Mouse (Mus musculus) limb, embryonic 11.5 days (tissue): ENCODE data around the gene Sema3c. TPM values are rescaled to one million over a fixed set of nuclear protein-coding genes. Genes with fewer than 3 reads are reported as not detected.
"Not testable (repeated sequence)": the region's sequence is repeated elsewhere in the genome, so short reads cannot be mapped to it uniquely, and the experiment has no call there.

ENCODE experiments used
- ATAC-seq: fragments of 200-750 bp; cut with Nextera tagmentation; 2 replicates; pipeline ENCODE4 v1.8.0; 2017; ENCODE audit warnings: low read depth; ENCODE audit not compliant: insufficient number of reproducible peaks, low FRiP score, low TSS enrichment
- DNase-seq: peaks from one replicate; pipeline ENCODE4 v3.0.0-alpha.2; 2015; ENCODE audit warnings: low spot score
- H3K27ac ChIP-seq: fragments of 300-500 bp; sonication (generic); replicated peaks from 2 replicates; pipeline ENCODE4 v1.5.1; 2014; ENCODE audit warnings: low read depth, mild to moderate bottlenecking, low read length
- H3K27me3 ChIP-seq: fragments of 300-500 bp; sonication (generic); 2 replicates; pipeline ENCODE4 v1.6.1; 2014; ENCODE audit warnings: mild to moderate bottlenecking, low read length, mixed read lengths; ENCODE audit not compliant: control insufficient read depth, insufficient read depth
- H3K36me3 ChIP-seq: fragments of 300-500 bp; sonication (generic); 2 replicates; pipeline ENCODE4 v1.6.1; 2014; ENCODE audit warnings: mild to moderate bottlenecking, low read length, moderate library complexity, mixed read lengths; ENCODE audit not compliant: control insufficient read depth, insufficient read depth
- H3K4me1 ChIP-seq: fragments of 300-500 bp; sonication (generic); 2 replicates; pipeline ENCODE4 v1.6.1; 2014; ENCODE audit warnings: low read length, mixed read lengths; ENCODE audit not compliant: control insufficient read depth, insufficient read depth
- H3K4me2 ChIP-seq: fragments of 300-500 bp; sonication (generic); 2 replicates; pipeline ENCODE4 v1.6.1; 2014; ENCODE audit warnings: low read depth, mild to moderate bottlenecking, moderate library complexity; ENCODE audit not compliant: severe bottlenecking
- H3K4me3 ChIP-seq: fragments of 300-500 bp; sonication (generic); 2 replicates; pipeline ENCODE4 v1.5.1; 2014; ENCODE audit warnings: low read depth, low read length
- H3K9ac ChIP-seq: fragments of 300-500 bp; sonication (generic); 2 replicates; pipeline ENCODE4 v1.6.1; 2014; ENCODE audit warnings: mild to moderate bottlenecking, low read length
- H3K9me3 ChIP-seq: fragments of 300-500 bp; sonication (generic); 2 replicates; pipeline ENCODE4 v1.6.1; 2016; ENCODE audit warnings: low read length; ENCODE audit not compliant: control insufficient read depth
- WGBS: fragments of 180-500 bp; shearing (Covaris S2); extraction: QIAGEN DNeasy Blood & Tissue Kit; methylation state at CpG from one replicate; pipeline ENCODE4 v1.1.7; 2014; 5-methylcytosine and 5-hydroxymethylcytosine counted together
- polyA plus RNA-seq: library from polyadenylated mRNA; unstranded; fragments of >200 nt; fragmentation: Nextera tagmentation; extraction: Ambion mirVana; gene quantifications from 2 replicates; pipeline ENCODE4 v1.2.1, GENCODE M21; 2014

Gene Sema3c
- polyA plus RNA-seq, result 15.8 and 16.8 TPM in 2 replicates

- Histone ChIP-seq H3K27me3 (no peaks in the 10 kb centered on the region), H3K9ac (peak within 1 kb of the TSS; percentile 70), H3K4me2 (peak within 1 kb of the TSS; percentile 69), H3K9me3 (no peaks in the 10 kb centered on the region), H3K4me3 (peak within 1 kb of the TSS; percentile 30), H3K4me1 (no peaks in the 10 kb centered on the region), H3K36me3 (no peaks in the 10 kb centered on the region), H3K27ac (peak within 1 kb of the TSS; percentile 10; the same call in 1 of the 2 replicates)
- DNase-seq (peak; percentile 49), ATAC-seq (peak; percentile 36; the same call in 1 of the 2 replicates)
- WGBS, result under 1% methylated on average over 16 of the region's 16 CpGs
These were observed at the start of gene Sema3c for GRCm38 (mm10) chr5:17573694-17574380. Gene Sema3c, plus strand, starts transcription at chr5:17574281.

- H3K9ac ChIP-seq, H3K27ac ChIP-seq, H3K4me2 ChIP-seq, H3K4me1 ChIP-seq, DNase-seq, ATAC-seq, H3K36me3 ChIP-seq, H3K9me3 ChIP-seq, H3K27me3 ChIP-seq, H3K4me3 ChIP-seq: not testable (repeated sequence)
- 97% methylated on average over 2 of the region's 2 CpGs for WGBS
These were observed 42.9 kb upstream of the Sema3c start for GRCm38 (mm10) chr5:17531165-17531564.

GRCm38 (mm10) chr5:17543141-17543540 is 30.9 kb upstream of the Sema3c start:
- no peak for ATAC-seq
- H3K4me2 ChIP-seq, result no peak overlapping the region

GRCm38 (mm10) chr5:17544904-17545449 is 29.1 kb upstream of the Sema3c start:
- WGBS, result 89% methylated on average over 2 of the region's 2 CpGs
- no peak overlapping the region for H3K4me2 ChIP-seq
- H3K4me3 ChIP-seq, result no peak overlapping the region
- no peak for ATAC-seq
- no peaks in the 10 kb centered on the region for H3K4me1 ChIP-seq
- DNase-seq, result no peak
- H3K9ac ChIP-seq, result no peak overlapping the region
- H3K27me3 ChIP-seq, result no peaks in the 10 kb centered on the region
- H3K36me3 ChIP-seq, result no peaks in the 10 kb centered on the region
- no peaks in the 10 kb centered on the region for H3K9me3 ChIP-seq
- H3K27ac ChIP-seq, result no peak overlapping the region

More at GRCm38 (mm10) chr5:17543141-17543540, 30.9 kb upstream of the Sema3c start:
- Histone ChIP-seq H3K4me1 (no peaks in the 10 kb centered on the region), H3K9me3 (no peaks in the 10 kb centered on the region), H3K4me3 (no peak overlapping the region), H3K9ac (no peak overlapping the region), H3K27me3 (no peaks in the 10 kb centered on the region), H3K27ac (no peak overlapping the region), H3K36me3 (no peaks in the 10 kb centered on the region)
- DNase-seq, result no peak
- 63% methylated on average over 4 of the region's 4 CpGs for WGBS

- no peaks in the 10 kb centered on the region for H3K9me3 ChIP-seq
- H3K9ac ChIP-seq, result no peak overlapping the region
- no peak overlapping the region for H3K4me2 ChIP-seq
- 45% methylated on average over 3 of the region's 3 CpGs for WGBS
- no peak overlapping the region for H3K4me3 ChIP-seq
- ATAC-seq (no peak), DNase-seq (no peak)
- no peaks in the 10 kb centered on the region for H3K36me3 ChIP-seq
- no peaks in the 10 kb centered on the region for H3K27me3 ChIP-seq
- H3K4me1 ChIP-seq, result no peaks in the 10 kb centered on the region
- no peak overlapping the region for H3K27ac ChIP-seq
These were observed 22.4 kb upstream of the Sema3c start for GRCm38 (mm10) chr5:17551693-17552092.

- DNase-seq (peak; percentile 23), ATAC-seq (no peak)
- WGBS, result 51% methylated on average over 7 of the region's 7 CpGs
- no peak overlapping the region for H3K4me2 ChIP-seq
- no peak overlapping the region for H3K4me3 ChIP-seq
- no peaks in the 10 kb centered on the region for H3K4me1 ChIP-seq
- H3K27ac ChIP-seq, result no peak overlapping the region
- no peaks in the 10 kb centered on the region for H3K9me3 ChIP-seq
- H3K27me3 ChIP-seq, result no peaks in the 10 kb centered on the region
- no peak overlapping the region for H3K9ac ChIP-seq
- no peaks in the 10 kb centered on the region for H3K36me3 ChIP-seq
These were observed 18.0 kb upstream of the Sema3c start for GRCm38 (mm10) chr5:17556073-17556473.

GRCm38 (mm10) chr5:17556715-17557265 is 17.3 kb upstream of the Sema3c start:
- 92% methylated on average over 3 of the region's 3 CpGs for WGBS
- Histone ChIP-seq H3K27me3 (no peaks in the 10 kb centered on the region), H3K36me3 (no peaks in the 10 kb centered on the region), H3K9ac (no peak overlapping the region), H3K27ac (no peak overlapping the region), H3K4me1 (no peaks in the 10 kb centered on the region), H3K9me3 (no peaks in the 10 kb centered on the region), H3K4me2 (no peak overlapping the region), H3K4me3 (no peak overlapping the region)
- ATAC-seq (no peak), DNase-seq (no peak)

GRCm38 (mm10) chr5:17571571-17571970 is 2.5 kb upstream of the Sema3c start:
- H3K9me3 ChIP-seq, result no peaks in the 10 kb centered on the region
- H3K36me3 ChIP-seq, result no peaks in the 10 kb centered on the region
- no peak overlapping the region for H3K4me3 ChIP-seq
- WGBS, result 74% methylated on average over 6 of the region's 6 CpGs
- H3K9ac ChIP-seq, result no peak overlapping the region
- H3K27me3 ChIP-seq, result no peaks in the 10 kb centered on the region
- no peak overlapping the region for H3K27ac ChIP-seq
- no peaks in the 10 kb centered on the region for H3K4me1 ChIP-seq
- H3K4me2 ChIP-seq, result no peak overlapping the region
- DNase-seq (no peak), ATAC-seq (no peak)
